Mouse (Mus musculus) neural tube, embryonic 10.5 days (tissue): Measurements from ENCODE around the gene Zfp831.
A peak's percentile ranks its signal among the peaks of the same experiment; 100 is the strongest.

ENCODE experiments used
- DNase-seq: peaks from one replicate; pipeline ENCODE4 v3.0.0-alpha.2; 2017; ENCODE audit warnings: low spot score; ENCODE audit errors: extremely low spot score

The Zfp831 gene

GRCm38 (mm10) chr2:174644975-174645374 lies 1.6 kb downstream of the Zfp831 start:
- DNase-seq, result no peak

- DNase-seq, result no peak
Measured at GRCm38 (mm10) chr2:174652864-174653263, 9.5 kb downstream of the Zfp831 start.

- no peak for DNase-seq
Measured at GRCm38 (mm10) chr2:174655341-174655740, 12.0 kb downstream of the Zfp831 start.

- DNase-seq, result no peak
Measured at GRCm38 (mm10) chr2:174658229-174658844, 15.0 kb downstream of the Zfp831 start.

- DNase-seq, result no peak
Measured at GRCm38 (mm10) chr2:174659874-174660273, 16.5 kb downstream of the Zfp831 start.

- DNase-seq, result no peak
Measured at GRCm38 (mm10) chr2:174660321-174660720, 17.0 kb downstream of the Zfp831 start.

GRCm38 (mm10) chr2:174661436-174662171 lies 18.3 kb downstream of the Zfp831 start:
- peak; percentile 33 for DNase-seq

GRCm38 (mm10) chr2:174662593-174662992 lies 19.3 kb downstream of the Zfp831 start:
- no peak for DNase-seq

GRCm38 (mm10) chr2:174665404-174665803 lies 22.1 kb downstream of the Zfp831 start:
- no peak for DNase-seq

GRCm38 (mm10) chr2:174668806-174669205 lies 25.5 kb downstream of the Zfp831 start:
- DNase-seq, result no peak

GRCm38 (mm10) chr2:174672506-174673190 lies 29.3 kb downstream of the Zfp831 start:
- peak; percentile 32 for DNase-seq

- peak; percentile 93 for DNase-seq
Measured at GRCm38 (mm10) chr2:174673592-174674286, 30.4 kb downstream of the Zfp831 start.

GRCm38 (mm10) chr2:174674287-174675045 lies 31.1 kb downstream of the Zfp831 start:
- no peak for DNase-seq

GRCm38 (mm10) chr2:174675642-174676041 lies 32.3 kb downstream of the Zfp831 start:
- peak; percentile 79 for DNase-seq

- DNase-seq, result no peak
Measured at GRCm38 (mm10) chr2:174701351-174701750, 58.0 kb downstream of the Zfp831 start.

- DNase-seq, result no peak
Measured at GRCm38 (mm10) chr2:174707101-174707500, 63.8 kb downstream of the Zfp831 start.

- no peak for DNase-seq
Measured at GRCm38 (mm10) chr2:174708587-174708986, 65.3 kb downstream of the Zfp831 start.

- no peak for DNase-seq
Measured at GRCm38 (mm10) chr2:174710185-174710584, 66.9 kb downstream of the Zfp831 start.

- DNase-seq, result peak; percentile 8
Measured at GRCm38 (mm10) chr2:174712043-174712442, 68.7 kb downstream of the Zfp831 start.

GRCm38 (mm10) chr2:174715938-174716337 lies 72.6 kb downstream of the Zfp831 start:
- DNase-seq, result no peak

GRCm38 (mm10) chr2:174717857-174718256 lies 74.5 kb downstream of the Zfp831 start:
- no peak for DNase-seq
